Mouse (Mus musculus) testis, adult 2 months (tissue): ENCODE results near the gene Gnai3. TPM values are rescaled to one million over a fixed set of nuclear protein-coding genes. Genes with fewer than 3 reads are reported as not detected.

Experiments used
- H3K27ac ChIP-seq: fragments of 200-500 bp; 2 replicates; pipeline ENCODE4 v1.5.1; 2012; ENCODE audit warnings: low read depth, low read length; ENCODE audit not compliant: control insufficient read depth, insufficient read depth
- H3K27me3 ChIP-seq: fragments of 200-500 bp; 2 replicates; pipeline ENCODE4 v1.6.1; 2012; ENCODE audit warnings: mild to moderate bottlenecking, low read length, moderate library complexity; ENCODE audit not compliant: control insufficient read depth, insufficient read depth
- H3K36me3 ChIP-seq: fragments of 200-500 bp; 2 replicates; pipeline ENCODE4 v1.6.1; 2012; ENCODE audit warnings: mild to moderate bottlenecking, low read length; ENCODE audit not compliant: control insufficient read depth, insufficient read depth
- H3K4me1 ChIP-seq: fragments of 200-500 bp; 2 replicates; pipeline ENCODE4 v1.6.1; 2012; ENCODE audit warnings: low read length; ENCODE audit not compliant: control insufficient read depth, insufficient read depth
- H3K4me3 ChIP-seq: fragments of 200-500 bp; 2 replicates; pipeline ENCODE4 v1.5.1; 2012; ENCODE audit warnings: low read depth, mild to moderate bottlenecking, low read length, moderate library complexity, mixed read lengths; ENCODE audit not compliant: control insufficient read depth
- CTCF ChIP-seq: fragments of 200-500 bp; IDR thresholded peaks from 2 replicates; pipeline ENCODE4 v1.5.1; 2012; ENCODE audit warnings: low read depth, mild to moderate bottlenecking, inconsistent platforms, low read length, moderate library complexity; ENCODE audit not compliant: control insufficient read depth, insufficient read depth, insufficient replicate concordance
- POLR2A ChIP-seq: fragments of 200-500 bp; IDR thresholded peaks from 2 replicates; pipeline ENCODE4 v1.6.1; 2012; ENCODE audit warnings: low read depth, mild to moderate bottlenecking, inconsistent platforms, low read length, moderate library complexity; ENCODE audit not compliant: control insufficient read depth
- polyA plus RNA-seq: library from polyadenylated mRNA; depleted of rRNA; stranded (reverse); fragments of >200 nt; gene quantifications from 2 replicates; pipeline ENCODE4 v1.2.3, GENCODE M21; 2012

Gnai3 gene
- polyA plus RNA-seq, 1 experiment, result 15.8 TPM

GRCm38 (mm10) chr3:108098316-108098715, 47.6 kb downstream of the Gnai3 start:
- H3K27me3 ChIP-seq, result no peaks in the 10 kb centered on the region
- no peaks in the 10 kb centered on the region for H3K36me3 ChIP-seq
- no peak for TF ChIP-seq POLR2A
- TF ChIP-seq CTCF, result no peak
- no peak overlapping the region for H3K4me3 ChIP-seq
- no peak overlapping the region for H3K27ac ChIP-seq
- H3K4me1 ChIP-seq, result no peaks in the 10 kb centered on the region

GRCm38 (mm10) chr3:108097656-108098055, 48.3 kb downstream of the Gnai3 start:
- no peak overlapping the region for H3K4me3 ChIP-seq
- no peak overlapping the region for H3K27ac ChIP-seq
- H3K36me3 ChIP-seq, result no peaks in the 10 kb centered on the region
- TF ChIP-seq POLR2A (no peak), CTCF (no peak)
- H3K4me1 ChIP-seq, result no peaks in the 10 kb centered on the region
- no peaks in the 10 kb centered on the region for H3K27me3 ChIP-seq

- Histone ChIP-seq H3K27ac (no peak overlapping the region), H3K36me3 (no peaks in the 10 kb centered on the region), H3K27me3 (no peaks in the 10 kb centered on the region), H3K4me1 (no peaks in the 10 kb centered on the region), H3K4me3 (no peak overlapping the region)
- TF ChIP-seq POLR2A (no peak), CTCF (no peak)
Observed at GRCm38 (mm10) chr3:108096726-108097125, 49.2 kb downstream of the Gnai3 start.

GRCm38 (mm10) chr3:108096226-108096625, 49.7 kb downstream of the Gnai3 start:
- H3K27me3 ChIP-seq, result no peaks in the 10 kb centered on the region
- no peak overlapping the region for H3K4me3 ChIP-seq
- H3K36me3 ChIP-seq, result no peaks in the 10 kb centered on the region
- H3K4me1 ChIP-seq, result no peaks in the 10 kb centered on the region
- H3K27ac ChIP-seq, result no peak overlapping the region
- TF ChIP-seq POLR2A (no peak), CTCF (no peak)

GRCm38 (mm10) chr3:108094976-108095760, 50.8 kb downstream of the Gnai3 start:
- Histone ChIP-seq H3K27ac (no peak overlapping the region), H3K27me3 (no peaks in the 10 kb centered on the region), H3K4me3 (no peak overlapping the region), H3K4me1 (no peaks in the 10 kb centered on the region), H3K36me3 (no peaks in the 10 kb centered on the region)
- TF ChIP-seq POLR2A (no peak), CTCF (no peak)

GRCm38 (mm10) chr3:108094146-108094545, 51.8 kb downstream of the Gnai3 start:
- Histone ChIP-seq H3K36me3 (no peaks in the 10 kb centered on the region), H3K4me3 (no peak overlapping the region), H3K27me3 (no peaks in the 10 kb centered on the region), H3K27ac (no peak overlapping the region), H3K4me1 (no peaks in the 10 kb centered on the region)
- TF ChIP-seq POLR2A, result no peak
- no peak for TF ChIP-seq CTCF

- Histone ChIP-seq H3K27me3 (no peaks in the 10 kb centered on the region), H3K36me3 (no peaks in the 10 kb centered on the region), H3K4me3 (no peak overlapping the region), H3K27ac (no peak overlapping the region), H3K4me1 (peaks cover 3% of the 10 kb centered on the region)
- no peak for TF ChIP-seq POLR2A
- no peak for TF ChIP-seq CTCF
Observed at GRCm38 (mm10) chr3:108093306-108093705, 52.6 kb downstream of the Gnai3 start.

- H3K27ac ChIP-seq, result no peak within 1 kb of the TSS
- H3K4me3 ChIP-seq, result no peak within 1 kb of the TSS
- TF ChIP-seq CTCF (no peak), POLR2A (no peak)
- no peaks in the 10 kb centered on the region for H3K36me3 ChIP-seq
- no peaks in the 10 kb centered on the region for H3K27me3 ChIP-seq
- H3K4me1 ChIP-seq, result peaks cover 3% of the 10 kb centered on the region
Observed at GRCm38 (mm10) chr3:108092536-108093115, 53.3 kb downstream of the Gnai3 start, which contains the start of gene Gnat2. Gene Gnat2 (plus strand): TSS chr3:108092789.
